Mouse (Mus musculus): ENCODE data around the gene Ppm1a. TPM values are rescaled to one million over a fixed set of nuclear protein-coding genes. Genes with fewer than 3 reads are reported as not detected.

The Ppm1a gene
- total and polyA plus RNA-seq, 3 experiments: 111 to 119 TPM; not detected in 1

DNA sequence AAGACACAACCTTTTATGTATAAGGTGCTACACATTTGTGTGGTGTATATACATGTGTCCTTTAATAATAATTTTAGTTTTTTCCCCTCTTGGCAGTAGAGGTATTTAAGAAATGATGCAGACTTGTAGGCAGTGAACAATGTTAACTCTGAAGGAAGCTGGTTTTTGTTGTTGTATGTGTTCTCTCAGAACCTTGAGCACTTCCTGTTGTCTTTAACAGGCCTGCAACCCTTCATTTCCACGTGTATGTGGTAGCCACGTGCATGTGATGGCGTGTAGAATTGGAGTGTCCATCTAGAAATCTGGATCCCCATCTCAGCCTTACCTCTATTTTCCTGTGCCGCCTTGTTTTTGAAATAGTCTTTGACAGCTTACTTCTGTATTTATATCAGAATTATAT, 20.0 kb downstream of the Ppm1a start:
- Histone ChIP-seq H3K79me2 (ENCODE audit: control insufficient read depth, insufficient read depth, low read length, poor library complexity) (peaks cover 39% of the 10 kb centered on the region), H3K27me3 (ENCODE audit: control insufficient read depth in 1 of 2, insufficient read depth in 2 of 2, low read length in 2 of 2) (no peaks in the 10 kb centered on the region), H3K36me3 (ENCODE audit: control insufficient read depth in 1 of 2, insufficient read depth in 2 of 2, low read length in 2 of 2) (peaks cover 13 to 28% of the 10 kb centered on the region in 2 experiments), H3K4me3 (ENCODE audit: control insufficient read depth in 1 of 2, insufficient read depth in 1 of 2, low read depth in 2 of 2, low read length in 2 of 2) (no peak overlapping the region), H3K4me1 (ENCODE audit: control insufficient read depth in 1 of 2, insufficient read depth in 2 of 2, low read length in 2 of 2) (peaks cover 0 to 3% of the 10 kb centered on the region in 2 experiments; a peak in 3 of 4 replicates), H3K9me3 (replicated peaks; ENCODE audit: insufficient read depth, low read length) (no peaks in the 10 kb centered on the region), H3K27ac (ENCODE audit: control insufficient read depth, low read depth, low read length) (no peak overlapping the region), H3K9ac (ENCODE audit: control insufficient read depth, low read depth, low read length, poor library complexity, severe bottlenecking) (no peak overlapping the region)
- TF ChIP-seq ZKSCAN1 (IDR thresholded peaks at IDR 0.05; ENCODE audit: low read depth, low read length) (no peak), POLR2AphosphoS5 (IDR thresholded peaks at IDR 0.05; ENCODE audit: borderline replicate concordance, low read depth, low read length) (no peak), MEF2A (IDR thresholded peaks at IDR 0.05; ENCODE audit: extremely low read depth, insufficient replicate concordance, low read depth, low read length, poor library complexity, severe bottlenecking) (no peak), JUND (IDR thresholded peaks at IDR 0.05; ENCODE audit: low read depth, low read length) (no peak), TAL1 (IDR thresholded peaks at IDR 0.05; ENCODE audit: low read length) (no peak), GATA1 (IDR thresholded peaks at IDR 0.05; ENCODE audit: low read depth, low read length) (no peak), RAD21 (IDR thresholded peaks at IDR 0.05; ENCODE audit: low read depth, low read length) (no peak), ZMIZ1 (IDR thresholded peaks at IDR 0.05; ENCODE audit: low read depth, low read length) (no peak), KAT2A (conservative IDR thresholded peaks at IDR 0.05; ENCODE audit: low read depth, low read length) (no peak), NRF1 (IDR thresholded peaks at IDR 0.05; ENCODE audit: insufficient read depth, low read depth, low read length, poor library complexity, severe bottlenecking) (no peak), MAZ (IDR thresholded peaks at IDR 0.05; ENCODE audit: low read depth, low read length) (no peak), GABPA (IDR thresholded peaks at IDR 0.05; ENCODE audit: low read depth, low read length) (no peak), CTCF (IDR thresholded peaks at IDR 0.05 in 2 of 3, conservative IDR thresholded peaks at IDR 0.05 in 1 of 3; ENCODE audit: control insufficient read depth in 1 of 3, insufficient read depth in 1 of 3, low read depth in 2 of 3, low read length in 3 of 3, poor library complexity in 1 of 3, severe bottlenecking in 1 of 3) (no peak), ZC3H11A (IDR thresholded peaks at IDR 0.05; ENCODE audit: low read depth, low read length) (no peak), BHLHE40 (IDR thresholded peaks at IDR 0.05; ENCODE audit: borderline replicate concordance, low read depth, low read length) (no peak), MXI1 (IDR thresholded peaks at IDR 0.05; ENCODE audit: low read depth, low read length) (no peak), USF1 (IDR thresholded peaks at IDR 0.05; ENCODE audit: low read depth, low read length) (no peak), HCFC1 (IDR thresholded peaks at IDR 0.05; ENCODE audit: low read depth, low read length) (no peak), USF2 (IDR thresholded peaks at IDR 0.05; ENCODE audit: borderline replicate concordance in 1 of 2, insufficient read depth in 1 of 2, low read depth in 1 of 2, low read length in 2 of 2) (no peak), CHD2 (IDR thresholded peaks at IDR 0.05; ENCODE audit: low read length) (no peak)
- no peak for DNase-seq (ENCODE audit: low read depth, low spot score)

DNA sequence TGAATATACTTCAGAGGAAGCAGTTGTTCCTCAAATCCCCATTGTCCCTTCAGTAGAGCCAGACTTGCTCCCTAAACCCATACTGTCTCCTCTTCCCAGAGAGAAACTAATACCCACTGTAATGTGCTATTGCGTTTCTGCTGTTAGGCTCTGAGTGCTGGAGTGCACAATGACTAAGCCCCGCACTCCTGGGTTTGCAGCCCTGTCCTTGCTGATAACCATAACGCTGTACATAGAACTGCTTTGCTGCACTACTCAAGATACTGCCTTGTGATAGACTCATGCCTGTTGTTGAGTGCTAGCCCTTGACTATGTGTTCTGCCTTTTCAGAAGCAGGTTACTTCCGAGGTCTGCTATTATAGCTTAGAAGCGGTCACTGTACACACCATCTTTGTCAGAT, 22.9 kb downstream of the Ppm1a start:
- no peak overlapping the region for H3K9ac ChIP-seq (ENCODE audit: control insufficient read depth, low read depth, low read length, poor library complexity, severe bottlenecking)
- H3K27ac ChIP-seq (ENCODE audit: control insufficient read depth, low read depth, low read length): 0 out of 2 replicates have a peak overlapping the region, but pooled peaks have one; percentile 27

More for the DNA sequence above, 22.9 kb downstream of the Ppm1a start:
- peaks cover 0 to 3% of the 10 kb centered on the region in 2 experiments; a peak in 3 of 4 replicates for H3K4me1 ChIP-seq (ENCODE audit: control insufficient read depth in 1 of 2, insufficient read depth in 2 of 2, low read length in 2 of 2)
- H3K9me3 ChIP-seq (replicated peaks; ENCODE audit: insufficient read depth, low read length): no peaks in the 10 kb centered on the region
- TF ChIP-seq ETS1 (IDR thresholded peaks at IDR 0.05; ENCODE audit: low read depth, low read length) (0 out of 2 replicates have a peak, but pooled peaks have one; percentile 4), GATA1 (IDR thresholded peaks at IDR 0.05; ENCODE audit: low read depth, low read length) (peak; percentile 60; the same call in 1 of the 2 replicates), RAD21 (IDR thresholded peaks at IDR 0.05; ENCODE audit: low read depth, low read length) (no peak), TAL1 (IDR thresholded peaks at IDR 0.05; ENCODE audit: low read length) (peak; percentile 60), TBP (IDR thresholded peaks at IDR 0.05; ENCODE audit: low read depth, low read length) (0 out of 2 replicates have a peak, but pooled peaks have one; percentile 24), EP300 (IDR thresholded peaks at IDR 0.05; ENCODE audit: low read depth in 1 of 2, low read length in 2 of 2) (peak in 1 of 2 experiments; percentile 22; a peak in 1 of 4 replicates)
- H3K36me3 ChIP-seq (ENCODE audit: control insufficient read depth in 1 of 2, insufficient read depth in 2 of 2, low read length in 2 of 2): peaks cover 21 to 30% of the 10 kb centered on the region in 2 experiments
- no peak overlapping the region for H3K4me3 ChIP-seq (ENCODE audit: control insufficient read depth in 1 of 2, insufficient read depth in 1 of 2, low read depth in 2 of 2, low read length in 2 of 2)
- H3K27me3 ChIP-seq (ENCODE audit: control insufficient read depth in 1 of 2, insufficient read depth in 2 of 2, low read length in 2 of 2): no peaks in the 10 kb centered on the region
- peaks cover 27% of the 10 kb centered on the region for H3K79me2 ChIP-seq (ENCODE audit: control insufficient read depth, insufficient read depth, low read length, poor library complexity)
- DNase-seq (ENCODE audit: low read depth, low spot score): peak; percentile 77
